8 mouse cellular contexts compared by ENCODE assay signal in the genomic region with DNA sequence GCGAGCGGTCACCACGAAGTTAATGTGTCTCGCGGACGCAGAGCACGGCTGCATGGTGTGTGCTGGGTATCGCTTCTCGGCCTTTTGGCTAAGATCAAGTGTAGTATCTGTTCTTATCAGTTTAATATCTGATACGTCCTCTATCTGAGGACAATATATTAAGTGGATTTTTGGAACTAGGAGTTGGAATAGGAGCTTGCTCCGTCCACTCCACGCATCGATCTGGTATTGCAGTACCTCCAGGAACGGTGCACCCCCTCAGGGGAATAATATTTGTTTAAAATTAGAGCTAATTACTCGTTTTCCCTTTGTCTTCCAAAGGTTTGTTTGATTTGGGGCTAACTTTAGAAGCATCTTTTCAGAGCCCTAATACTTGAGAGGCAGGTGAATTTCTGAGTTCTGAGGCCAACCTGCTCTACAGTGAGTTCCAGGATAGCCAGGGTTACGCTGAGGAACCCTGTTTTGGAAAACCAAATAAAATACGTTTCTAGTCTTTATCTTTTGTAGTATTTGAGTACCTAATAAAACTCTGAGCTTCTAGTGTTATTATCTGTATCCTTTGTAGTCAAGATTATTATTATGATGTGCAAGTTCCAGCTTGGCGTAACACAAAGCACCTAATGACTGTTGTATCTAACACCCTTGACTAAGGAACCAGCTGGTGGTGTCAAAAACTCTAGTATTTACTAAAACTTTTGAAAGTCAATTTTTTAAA. TPM values are rescaled to one million over a fixed set of nuclear protein-coding genes. Genes with fewer than 3 reads are reported as not detected.
A peak's percentile ranks its signal among the peaks of the same experiment; 100 is the strongest.
DNase-seq lines count a peak whose midpoint lies in the region; ATAC-seq and TF ChIP-seq lines count a peak whose summit lies in the region.

No protein-coding gene starts in this region.

- TF ChIP-seq POLR2A in brain, embryonic 14.5 days (IDR thresholded peaks at IDR 0.05; ENCODE audit: borderline replicate concordance, extremely low read depth, insufficient read depth, insufficient read length, poor library complexity, severe bottlenecking), result peak; percentile 9; the same call in 1 of the 2 replicates

- H3K27me3 ChIP-seq in heart, embryonic 11.5 days (ENCODE audit: control insufficient read depth, insufficient read depth, low read length), result peaks cover 15% of the 10 kb centered on the region
- H3K27me3 ChIP-seq in C2C12 (ENCODE audit: control insufficient read depth, insufficient read depth, insufficient read length), result no peaks in the 10 kb centered on the region
- no peaks in the 10 kb centered on the region for H3K27me3 ChIP-seq in forebrain, postnatal 0 days (ENCODE audit: insufficient read depth, low read length)
- peaks cover 23% of the 10 kb centered on the region for H3K27me3 ChIP-seq in midbrain, embryonic 12.5 days

- peak overlapping the region; percentile 67; the same call in 1 of the 2 replicates for H3K9ac ChIP-seq in heart, embryonic 11.5 days (ENCODE audit: low read depth, low read length)
- peak overlapping the region; percentile 60 for H3K9ac ChIP-seq in forebrain, postnatal 0 days
- no peak overlapping the region for H3K9ac ChIP-seq in midbrain, embryonic 12.5 days (replicated peaks)

- no peak for DNase-seq in heart, postnatal 36 days
- DNase-seq in brain, embryonic 14.5 days (ENCODE audit: low read depth), result peak; percentile 94
- peak; percentile 70 for DNase-seq in forebrain, postnatal 0 days
- DNase-seq in kidney, postnatal 25 days, result peak; percentile 9 to 47

- ATAC-seq in heart, embryonic 11.5 days (replicated peaks; ENCODE audit: insufficient number of reproducible peaks, low FRiP score, low TSS enrichment), result peak; percentile 75
- peak; percentile 90 for ATAC-seq in forebrain, postnatal 0 days
- ATAC-seq in midbrain, embryonic 12.5 days (ENCODE audit: low FRiP score, low read depth), result peak; percentile 90
- no peak for ATAC-seq in activated CD4-positive, CD25-positive, alpha-beta regulatory T cell, adult 4 months

- no peaks in the 10 kb centered on the region for H3K9me3 ChIP-seq in heart, embryonic 11.5 days (replicated peaks; ENCODE audit: control insufficient read depth, low read length)
- H3K9me3 ChIP-seq in forebrain, postnatal 0 days (ENCODE audit: low read length), result no peaks in the 10 kb centered on the region
- H3K9me3 ChIP-seq in midbrain, embryonic 12.5 days, result no peaks in the 10 kb centered on the region

- peak overlapping the region; percentile 75 for H3K4me2 ChIP-seq in heart, embryonic 11.5 days
- H3K4me2 ChIP-seq in forebrain, postnatal 0 days (ENCODE audit: low read depth), result peak overlapping the region; percentile 60
- H3K4me2 ChIP-seq in midbrain, embryonic 12.5 days (replicated peaks), result peak overlapping the region; percentile 64

- 1% methylated on average over 9 of the region's 18 CpGs for WGBS in heart, embryonic 11.5 days (ENCODE audit: insufficient replicate concordance)
- 2% methylated on average over 9 of the region's 18 CpGs for WGBS in forebrain, postnatal 0 days
- 0% methylated on average over 11 of the region's 18 CpGs for WGBS in midbrain, embryonic 12.5 days

- peak overlapping the region; percentile 50; the same call in 1 of the 2 replicates for H3K4me3 ChIP-seq in heart, embryonic 11.5 days (ENCODE audit: low read depth, low read length)
- no peak overlapping the region for H3K4me3 ChIP-seq in C2C12 (ENCODE audit: insufficient read depth, poor library complexity, severe bottlenecking)
- peak overlapping the region; percentile 45 for H3K4me3 ChIP-seq in forebrain, postnatal 0 days (ENCODE audit: low read depth, low read length)
- H3K4me3 ChIP-seq in midbrain, embryonic 12.5 days, result 0 out of 2 replicates have a peak overlapping the region, but pooled peaks have one; percentile 44

- H3K79me3 ChIP-seq in C2C12 (ENCODE audit: low read depth), result no peaks in the 10 kb centered on the region

- no peaks in the 10 kb centered on the region for H3K4me1 ChIP-seq in heart, embryonic 11.5 days (ENCODE audit: control insufficient read depth, insufficient read depth, low read length)
- no peaks in the 10 kb centered on the region for H3K4me1 ChIP-seq in forebrain, postnatal 0 days (ENCODE audit: insufficient read depth)
- no peaks in the 10 kb centered on the region for H3K4me1 ChIP-seq in midbrain, embryonic 12.5 days

- H3K27ac ChIP-seq in heart, embryonic 11.5 days (ENCODE audit: low read depth, low read length), result no peak overlapping the region
- H3K27ac ChIP-seq in forebrain, postnatal 0 days (ENCODE audit: low read depth, low read length), result no peak overlapping the region
- peak overlapping the region; percentile 15; the same call in 1 of the 2 replicates for H3K27ac ChIP-seq in midbrain, embryonic 12.5 days (replicated peaks)

- intact Hi-C loops in heart, postnatal 36 days (cut with DNase I), result no loop called here

- no peaks in the 10 kb centered on the region for H3K79me2 ChIP-seq in C2C12 (ENCODE audit: control insufficient read depth, insufficient read depth)

- H3ac ChIP-seq in C2C12 (ENCODE audit: control insufficient read depth, insufficient read length, low read depth), result no peak overlapping the region

- TF ChIP-seq CTCF in C2C12 (IDR thresholded peaks at IDR 0.05; ENCODE audit: control insufficient read depth, insufficient read depth, insufficient read length), result no peak
- no peak for TF ChIP-seq CTCF in brain, embryonic 14.5 days (IDR thresholded peaks at IDR 0.05; ENCODE audit: borderline replicate concordance, extremely low read depth, insufficient read depth, insufficient read length)
- TF ChIP-seq CTCF in forebrain, postnatal 0 days (IDR thresholded peaks at IDR 0.05; ENCODE audit: low read depth), result no peak

- H3K36me3 ChIP-seq in heart, embryonic 11.5 days (ENCODE audit: control insufficient read depth, insufficient read depth, low read length), result no peaks in the 10 kb centered on the region
- H3K36me3 ChIP-seq in C2C12 (ENCODE audit: control insufficient read depth, insufficient read depth), result no peaks in the 10 kb centered on the region
- no peaks in the 10 kb centered on the region for H3K36me3 ChIP-seq in forebrain, postnatal 0 days (ENCODE audit: insufficient read depth)
- H3K36me3 ChIP-seq in midbrain, embryonic 12.5 days, result no peaks in the 10 kb centered on the region

TF ChIP-seq in C2C12, 6 proteins besides CTCF, POLR2A, EP300 and RAD21:
- TF ChIP-seq MYOG (IDR thresholded peaks at IDR 0.05; ENCODE audit: control insufficient read depth, extremely low read depth, insufficient read length) (no peak), CEBPB (IDR thresholded peaks at IDR 0.05; ENCODE audit: low read depth) (peak; percentile 44)

RNA-seq across cellular contexts. Expression of gene Mreg, which starts 14.2 kb away (rescaled TPM):
- polyA plus RNA-seq in heart, embryonic 11.5 days (2014; fragmentation: Nextera tagmentation; extraction: Ambion mirVana), result 4.8 and 4.9 TPM in 2 replicates
- 10 to 100 TPM; 34.5 to 35.5 TPM for total RNA-seq in heart, postnatal 36 days (2021)
- polyA plus RNA-seq in C2C12 (2012; fragmentation: generic; extraction: Trizol), result 1.6 TPM
- polyA plus RNA-seq in brain, embryonic 14.5 days (2012; rRNA removed), result 0.61 and 0.79 TPM in 2 replicates
- total RNA-seq in forebrain, postnatal 0 days (2014; rRNA removed), result 1.7 and 1.9 TPM in 2 replicates
- 1.7 and 2.1 TPM in 2 replicates for polyA plus RNA-seq in forebrain, postnatal 0 days (2015; fragmentation: Nextera tagmentation; extraction: Ambion mirVana)
- polyA plus RNA-seq in midbrain, embryonic 12.5 days (2016; fragmentation: Nextera tagmentation; extraction: Ambion mirVana), result 3.0 and 3.1 TPM in 2 replicates
- polyA plus RNA-seq in activated CD4-positive, CD25-positive, alpha-beta regulatory T cell, adult 4 months (2017; shearing (Covaris generic)), result under 1 TPM in 1 of 2 experiments, not detected in 1; 0.15 TPM

RNA-seq across cellular contexts. Expression of gene Pecr, which starts 57.8 kb away (rescaled TPM):
- polyA plus RNA-seq in heart, embryonic 11.5 days (2014; fragmentation: Nextera tagmentation; extraction: Ambion mirVana), result 20.2 and 20.9 TPM in 2 replicates
- total RNA-seq in heart, postnatal 36 days (2021), result 10 to 100 TPM; 10.3 to 11.7 TPM
- polyA plus RNA-seq in C2C12 (2012; fragmentation: generic; extraction: Trizol), result 16.8 TPM
- 4.5 and 5.0 TPM in 2 replicates for polyA plus RNA-seq in brain, embryonic 14.5 days (2012; rRNA removed)
- total RNA-seq in forebrain, postnatal 0 days (2014; rRNA removed), result 4.6 and 7.5 TPM in 2 replicates
- 8.0 and 11.9 TPM in 2 replicates for polyA plus RNA-seq in forebrain, postnatal 0 days (2015; fragmentation: Nextera tagmentation; extraction: Ambion mirVana)
- polyA plus RNA-seq in midbrain, embryonic 12.5 days (2016; fragmentation: Nextera tagmentation; extraction: Ambion mirVana), result 12.7 and 12.8 TPM in 2 replicates
- 1 to 10 TPM; 3.8 to 4.8 TPM for polyA plus RNA-seq in activated CD4-positive, CD25-positive, alpha-beta regulatory T cell, adult 4 months (2017; shearing (Covaris generic))

RNA-seq across cellular contexts. Expression of gene Tmem169, which starts 57.8 kb away (rescaled TPM):
- 0.41 and 0.74 TPM in 2 replicates for polyA plus RNA-seq in heart, embryonic 11.5 days (2014; fragmentation: Nextera tagmentation; extraction: Ambion mirVana)
- not detected for total RNA-seq in heart, postnatal 36 days (2021)
- polyA plus RNA-seq in C2C12 (2012; fragmentation: generic; extraction: Trizol), result 0.22 TPM
- 21.4 and 27.8 TPM in 2 replicates for polyA plus RNA-seq in brain, embryonic 14.5 days (2012; rRNA removed)
- 36.1 and 38.8 TPM in 2 replicates for total RNA-seq in forebrain, postnatal 0 days (2014; rRNA removed)
- 22.7 and 35.2 TPM in 2 replicates for polyA plus RNA-seq in forebrain, postnatal 0 days (2015; fragmentation: Nextera tagmentation; extraction: Ambion mirVana)
- polyA plus RNA-seq in midbrain, embryonic 12.5 days (2016; fragmentation: Nextera tagmentation; extraction: Ambion mirVana), result 23.2 and 25.4 TPM in 2 replicates
- under 1 TPM in 1 of 2 experiments, not detected in 1; 0.15 TPM for polyA plus RNA-seq in activated CD4-positive, CD25-positive, alpha-beta regulatory T cell, adult 4 months (2017; shearing (Covaris generic))

Comparison
In these comparisons a context has a peak if more than half of its experiments do, and no peak if none do; other contexts are left out.
1. DNase-seq: peak in brain, embryonic 14.5 days (single experiment), forebrain, postnatal 0 days (single experiment) and kidney, postnatal 25 days (2 of 2); none in heart, postnatal 36 days (0 of 2).
2. RNA of gene Tmem169, which starts 57.8 kb away (polyA plus RNA-seq): 22.7 to 35.2 TPM in forebrain, postnatal 0 days, 21.4 to 27.8 TPM in brain, embryonic 14.5 days and 23.2 to 25.4 TPM in midbrain, embryonic 12.5 days; 0.41 to 0.74 TPM in heart, embryonic 11.5 days, 0.22 TPM in C2C12 (single experiment) and 0.15 TPM in activated CD4-positive, CD25-positive, alpha-beta regulatory T cell, adult 4 months; every median in the first group is over 10 times any median in the second.
3. Peak in every context shown above with its lines, with median percentiles within 50 percentile points of each other: H3K4me2 ChIP-seq.